Mouse (Mus musculus) MEL (cell line): ENCODE data around the gene B9d2. TPM values are rescaled to one million over a fixed set of nuclear protein-coding genes. Genes with fewer than 3 reads are reported as not detected.
A peak's percentile ranks its signal among the peaks of the same experiment; 100 is the strongest.

Experiments used
- DNase-seq: peaks from one replicate; pipeline ENCODE4 v3.0.0; 2011; ENCODE audit warnings: low read depth, low spot score
- H3K27ac ChIP-seq: 2 replicates; pipeline ENCODE4 v1.5.1; 2012; ENCODE audit warnings: low read depth, mild to moderate bottlenecking, control low read depth, low read length, moderate library complexity; ENCODE audit not compliant: control insufficient read depth
- H3K27me3 ChIP-seq, 2 experiments: fragments of 150-350 bp in 1 of 2; sonication (generic) in 1 of 2; 2 replicates each; pipeline ENCODE4 v1.6.1; 2012; ENCODE audit warnings: low read length in 2 of 2, mild to moderate bottlenecking in 2 of 2, improper control_type of control experiment in 1 of 2, moderate library complexity in 1 of 2; ENCODE audit not compliant: insufficient read depth in 2 of 2, control insufficient read depth in 1 of 2
- H3K36me3 ChIP-seq, 2 experiments: 2 replicates each; pipeline ENCODE4 v1.6.1; 2012 to 2014; ENCODE audit warnings: low read length in 2 of 2, improper control_type of control experiment in 1 of 2, inconsistent platforms in 1 of 2, mild to moderate bottlenecking in 1 of 2; ENCODE audit not compliant: insufficient read depth in 2 of 2, control insufficient read depth in 1 of 2
- H3K4me1 ChIP-seq, 2 experiments: fragments of 150-350 bp in 1 of 2; sonication (generic) in 1 of 2; 2 replicates each; pipeline ENCODE4 v1.6.1; 2012; ENCODE audit warnings: low read length in 2 of 2, improper control_type of control experiment in 1 of 2, mild to moderate bottlenecking in 1 of 2; ENCODE audit not compliant: insufficient read depth in 2 of 2, control insufficient read depth in 1 of 2
- H3K4me3 ChIP-seq, 2 experiments: fragments of 150-350 bp in 1 of 2; sonication (generic) in 1 of 2; 2 replicates each; pipeline ENCODE4 v1.5.1; 2012; ENCODE audit warnings: low read depth in 2 of 2, low read length in 2 of 2, mild to moderate bottlenecking in 2 of 2, moderate library complexity in 2 of 2, control low read depth in 1 of 2, improper control_type of control experiment in 1 of 2; ENCODE audit not compliant: control insufficient read depth in 1 of 2, insufficient read depth in 1 of 2
- H3K79me2 ChIP-seq: 2 replicates; pipeline ENCODE4 v1.6.1; 2012; ENCODE audit warnings: mild to moderate bottlenecking, low read length, moderate library complexity; ENCODE audit not compliant: control insufficient read depth, poor library complexity, insufficient read depth
- H3K9ac ChIP-seq: 2 replicates; pipeline ENCODE4 v1.6.1; 2012; ENCODE audit warnings: low read depth, mild to moderate bottlenecking, control low read depth, low read length, moderate library complexity; ENCODE audit not compliant: control insufficient read depth, poor library complexity, severe bottlenecking
- H3K9me3 ChIP-seq: fragments of 150-350 bp; sonication (generic); replicated peaks from 2 replicates; pipeline ENCODE4 v1.6.1; 2012; ENCODE audit warnings: mild to moderate bottlenecking, low read length, improper control_type of control experiment, moderate library complexity; ENCODE audit not compliant: insufficient read depth
- CTCF ChIP-seq, 3 experiments: IDR thresholded peaks in 2 of 3; conservative IDR thresholded peaks in 1 of 3; 2 replicates each; pipeline ENCODE4 v1.5.1; 2011 to 2012; ENCODE audit warnings: low read length in 3 of 3, low read depth in 2 of 3, mild to moderate bottlenecking in 2 of 3, improper control_type of control experiment in 1 of 3, inconsistent platforms in 1 of 3, mixed read lengths in 1 of 3, moderate library complexity in 1 of 3; ENCODE audit not compliant: control insufficient read depth in 1 of 3, insufficient read depth in 1 of 3, poor library complexity in 1 of 3, severe bottlenecking in 1 of 3
- ELF1 ChIP-seq: IDR thresholded peaks from 2 replicates; pipeline ENCODE4 v1.6.1; 2014; ENCODE audit warnings: low read depth, mild to moderate bottlenecking, inconsistent platforms, low read length, improper control_type of control experiment, moderate library complexity
- GABPA ChIP-seq: IDR thresholded peaks from 2 replicates; pipeline ENCODE4 v1.6.1; 2012; ENCODE audit warnings: low read depth, mild to moderate bottlenecking, inconsistent platforms, low read length, improper control_type of control experiment, moderate library complexity
- GATA1 ChIP-seq: IDR thresholded peaks from 2 replicates; pipeline ENCODE4 v1.6.1; 2011; ENCODE audit warnings: low read depth, low read length, improper control_type of control experiment
- MXI1 ChIP-seq: IDR thresholded peaks from 2 replicates; pipeline ENCODE4 v1.6.1; 2011; ENCODE audit warnings: mild to moderate bottlenecking, low read depth, low read length, improper control_type of control experiment
- NRF1 ChIP-seq: IDR thresholded peaks from 2 replicates; pipeline ENCODE4 v1.6.1; 2014; ENCODE audit warnings: low read depth, mild to moderate bottlenecking, inconsistent platforms, low read length, improper control_type of control experiment, moderate library complexity; ENCODE audit not compliant: poor library complexity, insufficient read depth, severe bottlenecking
- POLR2A ChIP-seq, 2 experiments: IDR thresholded peaks; 2 replicates each; pipeline ENCODE4 v1.6.1; 2011 to 2012; ENCODE audit warnings: low read length in 2 of 2, mild to moderate bottlenecking in 2 of 2, control low read depth in 1 of 2, improper control_type of control experiment in 1 of 2, low read depth in 1 of 2, moderate library complexity in 1 of 2; ENCODE audit not compliant: control insufficient read depth in 1 of 2, insufficient read depth in 1 of 2, poor library complexity in 1 of 2
- TAL1 ChIP-seq: IDR thresholded peaks from 2 replicates; pipeline ENCODE4 v1.6.1; 2012; ENCODE audit warnings: mild to moderate bottlenecking, inconsistent platforms, low read length, moderate library complexity, mixed read lengths
- TCF12 ChIP-seq: IDR thresholded peaks from 2 replicates; pipeline ENCODE4 v1.6.1; 2014; ENCODE audit warnings: low read depth, mild to moderate bottlenecking, inconsistent platforms, low read length, improper control_type of control experiment, moderate library complexity
- ZKSCAN1 ChIP-seq: IDR thresholded peaks from 2 replicates; pipeline ENCODE4 v1.6.1; 2012; ENCODE audit warnings: low read depth, mild to moderate bottlenecking, inconsistent platforms, low read length, improper control_type of control experiment, moderate library complexity
- polyA plus RNA-seq, 2 experiments: library from polyadenylated mRNA; stranded (reverse) in 1 of 2; unstranded in 1 of 2; fragments of >175 nt in 1 of 2; fragments of >200 nt in 1 of 2; gene quantifications; 2 replicates each; pipeline versions ENCODE4 v1.2.1 to v1.2.4; 2012; ENCODE audit warnings: low replicate concordance in 2 of 2, low read depth in 1 of 2; ENCODE audit not compliant: insufficient read length in 2 of 2, insufficient read depth in 1 of 2, missing spikeins in 1 of 2
- total RNA-seq: library from RNA; depleted of rRNA; stranded (reverse); fragments of 300-350 nt; gene quantifications from 2 replicates; pipeline ENCODE4 v1.2.3, GENCODE M21; 2012

Gene B9d2
- total and polyA plus RNA-seq, 3 experiments = 70.4 to 108 TPM; not detected in 1

DNA sequence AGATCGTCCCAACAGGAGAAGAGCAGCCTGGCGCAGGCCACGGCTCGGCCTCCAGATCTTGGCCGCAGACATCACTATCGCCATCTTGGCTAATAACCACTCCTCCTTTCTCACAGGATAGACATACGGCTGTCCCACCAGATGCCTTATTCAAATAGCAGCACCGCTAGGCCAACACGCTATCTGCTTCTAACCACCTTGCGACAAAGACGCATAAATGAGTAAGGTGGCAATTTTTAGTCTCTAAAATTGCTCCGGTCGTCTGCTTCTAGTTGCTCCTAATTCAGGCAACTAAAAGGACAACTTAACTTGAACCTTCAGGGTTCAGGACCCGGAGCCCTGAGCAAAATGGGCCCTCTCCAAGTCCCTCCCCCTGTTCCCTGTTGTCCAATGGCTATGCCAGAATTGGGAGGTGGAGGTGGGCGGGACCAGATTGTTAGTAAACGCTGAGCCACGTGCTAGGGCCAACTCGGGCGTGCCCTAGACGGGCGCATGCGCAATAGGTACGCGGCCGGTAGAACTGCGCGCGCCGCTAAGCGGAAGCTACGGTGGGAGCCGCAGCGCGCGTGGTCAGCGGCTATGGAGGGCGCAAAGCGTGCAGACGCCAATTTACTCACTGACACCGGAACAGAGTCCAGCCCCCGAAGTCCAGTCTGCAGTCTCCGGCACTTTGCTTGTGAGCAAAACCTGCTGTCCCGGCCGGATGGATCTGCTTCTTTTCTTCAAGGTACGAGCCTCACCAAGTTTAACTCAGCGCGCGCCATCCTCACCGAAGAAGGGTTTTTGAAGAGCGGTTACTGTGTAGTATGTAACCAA is 21.7 kb upstream of the B9d2 start, which contains the start of the genes Bckdha and Exosc5 (continued):
- TF ChIP-seq POLR2A (IDR thresholded peaks at IDR 0.05; ENCODE audit: control insufficient read depth in 1 of 2, insufficient read depth in 1 of 2, low read depth in 1 of 2, low read length in 2 of 2, poor library complexity in 1 of 2) (peak; percentile 69 to 92), NRF1 (peak; percentile 96), ELF1 (peak; percentile 82), ZKSCAN1 (no peak), GATA1 (0 out of 2 replicates have a peak, but pooled peaks have one; percentile 3), MXI1 (peak; percentile 97)

DNA sequence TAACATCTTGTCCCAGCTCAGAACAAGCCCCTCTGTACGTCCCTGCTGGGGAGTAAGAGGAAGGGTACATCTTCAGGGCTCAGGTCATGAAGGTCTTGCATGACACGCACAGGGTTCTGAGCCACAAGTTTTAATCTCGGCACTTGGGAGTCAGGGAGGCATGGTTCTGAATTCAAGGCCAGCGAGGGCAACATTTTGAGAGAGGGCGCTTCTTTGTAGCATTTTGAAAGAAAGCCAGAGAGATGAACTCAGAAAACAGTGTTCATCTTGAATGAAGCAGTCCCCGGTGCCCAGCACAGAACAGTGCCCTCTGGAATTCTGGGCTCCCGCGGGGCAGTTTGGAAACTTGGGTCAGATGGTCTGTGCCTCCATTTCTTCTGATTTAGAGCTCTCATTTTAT is 14.2 kb upstream of the B9d2 start:
- DNase-seq = no peak
- 0 out of 4 replicates have a peak, but pooled peaks cover 0 to 3% of the 10 kb centered on the region in 2 experiments for H3K4me1 ChIP-seq
- no peak overlapping the region for H3K4me3 ChIP-seq
- no peak overlapping the region for H3K9ac ChIP-seq
- H3K9me3 ChIP-seq = no peaks in the 10 kb centered on the region
- H3K79me2 ChIP-seq = peaks cover 7% of the 10 kb centered on the region
- H3K27me3 ChIP-seq = no peaks in the 10 kb centered on the region
- H3K27ac ChIP-seq = no peak overlapping the region
- TF ChIP-seq TAL1 (no peak), POLR2A (IDR thresholded peaks at IDR 0.05; ENCODE audit: control insufficient read depth in 1 of 2, insufficient read depth in 1 of 2, low read depth in 1 of 2, low read length in 2 of 2, poor library complexity in 1 of 2) (0 out of 4 replicates have a peak, but pooled peaks of 1 of the 2 experiments have one; percentile 10), GATA1 (no peak), CTCF (IDR thresholded peaks at IDR 0.05 in 2 of 3, conservative IDR thresholded peaks at IDR 0.05 in 1 of 3; ENCODE audit: control insufficient read depth in 1 of 3, insufficient read depth in 1 of 3, low read depth in 2 of 3, low read length in 3 of 3, poor library complexity in 1 of 3, severe bottlenecking in 1 of 3) (no peak), TCF12 (no peak)
- peaks cover 4 to 6% of the 10 kb centered on the region in 2 experiments for H3K36me3 ChIP-seq

DNA sequence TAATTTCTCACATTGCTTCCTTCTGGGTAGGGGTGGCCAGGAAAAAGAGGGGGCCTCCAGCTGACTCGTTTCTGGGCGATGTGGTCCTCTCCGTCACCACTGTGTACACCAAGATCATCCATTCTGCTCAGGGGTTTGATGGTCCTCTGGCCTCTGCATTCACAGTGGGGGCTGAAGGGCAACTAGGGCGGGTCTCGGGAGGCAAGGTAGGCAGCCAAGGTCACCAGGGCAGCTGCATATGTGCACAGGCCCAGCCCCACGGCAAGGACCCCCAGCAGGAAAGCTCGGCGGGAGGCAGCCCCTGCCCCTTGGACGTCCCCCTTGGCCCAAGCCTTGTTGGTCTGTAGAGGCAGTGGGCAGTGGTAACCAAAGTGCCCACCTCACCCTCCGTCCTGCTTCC is 11.4 kb upstream of the B9d2 start:
- no peak for TF ChIP-seq GABPA

More for the DNA sequence above, 11.4 kb upstream of the B9d2 start:
- Histone ChIP-seq H3K9ac (no peak overlapping the region), H3K4me1 (no peaks in the 10 kb centered on the region), H3K4me3 (no peak overlapping the region), H3K36me3 (peaks cover 0 to 4% of the 10 kb centered on the region in 2 experiments; a peak in 3 of 4 replicates), H3K9me3 (no peaks in the 10 kb centered on the region), H3K27ac (no peak overlapping the region), H3K79me2 (no peaks in the 10 kb centered on the region), H3K27me3 (no peaks in the 10 kb centered on the region)
- DNase-seq = no peak
